Mouse (Mus musculus): ENCODE data around the gene Ube2j1.

The Ube2j1 gene

DNA sequence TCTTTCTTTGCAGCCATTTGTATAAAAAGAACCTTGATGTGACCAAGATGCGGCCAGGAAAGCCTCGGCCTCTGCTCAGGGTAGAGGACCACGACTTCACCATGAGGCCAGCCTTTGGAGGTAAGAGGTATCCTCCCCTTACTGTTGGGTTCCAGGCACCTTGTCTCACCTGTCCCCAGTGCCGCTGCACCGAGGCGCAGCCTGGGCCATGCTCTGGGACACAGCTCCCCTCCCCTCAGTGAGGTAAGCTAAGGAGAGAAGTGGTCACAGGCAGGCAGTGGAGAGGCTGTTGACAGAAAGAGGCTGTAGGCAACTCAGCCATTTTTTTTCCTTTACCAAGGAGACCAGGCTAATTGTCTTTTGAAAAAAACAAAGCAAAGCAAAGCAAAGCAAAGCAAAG is 40.1 kb downstream of the Ube2j1 start:
- DNase-seq (ENCODE audit: low spot score in 2 of 2) = no peak

DNA sequence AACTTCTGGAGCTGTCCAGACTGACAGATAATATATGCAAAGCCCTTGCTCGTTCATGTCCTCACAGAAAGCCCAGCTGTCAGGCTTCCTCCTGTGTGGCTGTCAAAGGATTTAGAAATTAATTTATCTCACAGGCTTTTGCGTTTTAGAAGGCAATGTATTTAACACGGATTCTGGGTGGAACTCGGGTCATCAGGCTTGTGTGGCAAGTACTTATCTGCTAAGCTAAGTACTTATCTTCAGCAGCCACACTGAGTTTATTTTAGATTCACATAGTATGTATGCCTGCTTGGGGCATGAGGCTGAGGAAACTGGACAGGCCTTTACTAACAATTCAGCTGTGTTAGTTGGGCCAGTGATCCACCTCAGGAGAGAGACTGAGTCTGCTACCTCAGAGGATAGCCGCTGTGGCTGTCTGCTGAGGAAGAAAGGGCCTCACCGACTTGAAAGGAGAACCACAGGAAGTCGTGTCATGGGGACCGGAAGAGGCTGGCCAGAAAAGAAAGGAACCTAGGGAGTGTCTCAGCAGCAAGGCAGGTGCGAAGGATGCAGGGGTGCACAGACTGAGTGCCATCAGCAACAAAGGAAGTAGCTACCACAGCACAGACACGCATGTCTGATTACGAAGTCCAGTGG is 41.4 kb downstream of the Ube2j1 start:
- DNase-seq (ENCODE audit: low spot score in 2 of 2) = peak; percentile 76 to 78

DNA sequence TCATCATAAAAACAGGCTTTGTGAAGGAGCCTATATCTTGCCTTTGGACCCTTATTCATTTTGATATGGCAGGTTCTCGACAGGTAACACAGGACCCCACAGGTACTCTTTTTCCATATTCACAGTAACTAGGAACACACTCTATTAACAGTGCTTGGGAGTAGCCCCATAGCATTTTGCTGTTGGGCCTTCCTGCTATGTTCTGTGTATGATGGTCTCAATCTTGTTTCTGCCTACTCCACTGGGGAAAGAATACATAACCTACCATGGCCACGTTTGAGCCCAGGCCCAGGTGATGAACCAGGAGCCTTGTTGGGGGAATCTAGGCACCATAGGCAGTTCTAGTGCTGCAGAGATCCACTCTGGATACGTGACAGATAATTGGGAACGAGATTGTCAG is 43.2 kb downstream of the Ube2j1 start:
- no peak for DNase-seq (ENCODE audit: low spot score in 2 of 2)

DNA sequence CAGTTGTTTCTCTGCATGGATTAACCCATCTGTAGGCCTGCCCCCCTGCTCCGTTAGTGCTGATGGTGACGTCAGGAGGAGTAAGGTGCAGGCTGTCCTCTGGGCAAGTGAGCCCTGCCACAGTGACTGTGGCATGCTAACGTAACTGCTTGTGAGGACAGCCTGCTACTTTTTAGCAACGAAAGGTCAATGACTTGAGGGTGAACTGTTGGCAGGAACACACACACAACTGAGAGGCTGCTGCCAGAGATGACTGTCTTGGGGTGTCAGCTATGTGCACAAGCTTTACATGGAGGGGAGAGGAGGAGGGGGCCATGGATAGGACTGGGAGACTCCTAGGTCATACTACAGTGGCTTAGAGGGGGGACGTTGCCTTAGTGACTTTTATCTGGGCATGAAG is 43.6 kb downstream of the Ube2j1 start:
- no peak for DNase-seq (ENCODE audit: low spot score in 2 of 2)

DNA sequence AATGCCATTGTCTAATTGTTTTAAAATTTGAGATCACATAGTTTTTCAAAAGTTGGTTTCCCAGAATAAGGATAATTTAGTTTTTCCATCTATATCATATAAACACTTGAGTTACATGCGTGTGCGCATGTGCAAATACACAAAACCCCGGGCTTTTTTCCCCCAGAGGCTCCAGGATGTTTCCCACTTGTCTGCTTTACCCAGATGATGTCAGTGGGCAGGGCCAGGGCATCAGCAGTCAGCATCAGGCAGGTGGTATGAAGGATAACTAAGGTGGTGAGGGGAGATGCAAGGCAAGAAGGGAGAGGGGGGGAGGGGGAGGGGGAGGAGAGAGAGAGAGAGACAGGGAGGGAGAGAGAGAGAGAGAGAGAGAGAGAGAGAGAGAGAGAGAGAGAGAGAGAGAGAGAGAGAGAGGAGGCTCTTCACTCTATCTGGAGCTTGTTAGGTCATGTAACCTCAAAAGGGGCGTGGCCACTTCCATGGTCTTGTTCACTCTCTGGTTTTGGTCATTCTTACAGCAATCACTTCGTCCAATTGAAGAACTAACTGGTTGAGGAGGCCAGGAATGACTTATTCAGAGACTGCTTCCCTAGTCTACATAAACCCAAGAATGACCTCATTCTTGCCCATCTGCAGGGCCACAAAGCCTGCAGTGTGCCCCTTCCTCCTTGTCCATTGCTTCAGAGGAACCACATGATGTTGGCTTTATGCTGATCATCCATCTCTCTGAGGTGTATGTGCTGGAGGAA is 44.7 kb downstream of the Ube2j1 start:
- DNase-seq (ENCODE audit: low spot score in 2 of 2) = no peak

DNA sequence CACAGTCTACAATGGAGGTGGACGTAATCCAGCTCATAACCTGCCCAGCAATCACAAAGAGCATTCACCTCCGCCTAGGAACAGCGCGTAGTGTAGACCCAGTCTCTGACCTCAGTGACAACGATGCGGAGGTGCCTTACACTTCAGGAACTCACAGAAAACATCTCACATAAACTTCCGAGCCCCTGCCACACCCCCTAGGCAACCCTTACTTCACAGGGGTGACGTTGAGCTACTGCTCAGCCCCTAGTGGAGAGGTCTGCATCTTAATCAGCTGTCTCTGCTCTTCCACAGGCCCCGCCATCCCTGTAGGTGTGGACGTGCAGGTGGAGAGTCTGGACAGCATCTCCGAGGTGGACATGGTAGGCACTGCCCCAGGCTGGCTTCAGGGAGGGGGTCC is 45.9 kb downstream of the Ube2j1 start:
- no peak for DNase-seq (ENCODE audit: low spot score in 2 of 2)

DNA sequence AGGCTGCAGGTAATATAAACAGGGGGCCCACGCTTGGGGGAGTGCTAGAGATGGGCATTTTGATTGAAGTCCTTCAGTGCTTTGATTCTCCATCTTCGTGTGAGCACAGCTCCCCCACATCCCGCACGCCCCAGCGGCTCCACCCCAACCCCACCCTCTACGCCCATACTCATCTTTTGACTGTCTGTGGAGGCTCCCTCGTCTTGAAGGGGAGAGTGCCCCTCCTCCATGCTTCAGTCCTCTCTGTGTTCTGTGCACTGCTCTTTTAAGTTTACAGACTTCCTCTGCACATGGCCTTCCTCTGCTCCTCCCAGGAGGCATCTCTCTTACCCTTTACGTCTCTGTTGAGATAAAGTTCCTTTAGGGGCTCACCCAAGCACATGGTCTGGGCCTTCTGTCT is 46.5 kb downstream of the Ube2j1 start:
- DNase-seq (ENCODE audit: low spot score in 2 of 2) = peak; percentile 37 to 48

DNA sequence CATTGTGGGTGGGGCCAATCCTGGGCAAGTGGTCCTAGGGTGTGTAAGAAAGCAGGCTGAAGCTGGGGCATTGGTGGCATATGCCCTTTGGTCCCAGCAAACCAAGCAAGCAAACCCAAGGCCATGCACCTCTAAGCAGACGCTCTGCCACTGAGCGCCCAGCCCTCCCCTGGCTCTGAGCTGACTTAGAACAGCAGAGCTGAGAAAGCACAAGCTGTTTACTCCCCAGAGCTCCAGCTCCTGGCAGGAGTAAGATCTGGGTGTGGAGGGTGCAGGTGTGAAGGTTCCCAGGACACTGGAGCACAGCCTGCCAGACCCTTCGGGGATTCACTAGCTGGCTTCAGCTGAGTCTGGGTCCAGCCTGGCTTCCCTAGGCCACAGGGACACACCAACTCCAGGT is 47.3 kb downstream of the Ube2j1 start:
- no peak for DNase-seq (ENCODE audit: low spot score in 2 of 2)

DNA sequence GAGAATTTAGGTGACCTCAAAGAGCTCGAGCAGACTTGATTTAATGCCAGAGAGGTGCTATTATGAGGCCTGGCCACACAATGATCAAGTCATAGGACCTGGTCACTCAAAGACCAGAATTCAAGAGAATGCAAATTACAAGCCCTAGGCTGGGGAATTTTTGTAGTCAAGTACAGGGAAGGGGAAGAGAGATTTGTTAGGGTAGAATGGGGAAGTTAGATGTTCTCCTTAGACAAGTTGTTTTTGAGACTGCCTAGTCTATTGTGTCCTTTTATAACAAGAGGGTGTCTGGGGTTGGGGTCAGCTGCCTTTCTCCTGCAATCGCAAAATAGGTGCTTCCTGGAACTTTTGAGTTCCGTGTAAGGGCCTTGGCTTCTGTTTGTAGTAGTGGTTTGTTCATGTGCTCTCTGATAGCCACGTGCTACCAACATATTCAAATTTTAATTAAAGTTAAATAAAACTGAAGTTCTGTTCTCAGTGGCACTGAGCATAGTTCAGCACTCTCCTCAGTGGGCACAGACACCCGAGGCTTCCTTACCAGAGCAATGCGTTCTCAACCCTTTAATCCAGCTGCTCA is 68.0 kb downstream of the Ube2j1 start:
- DNase-seq (ENCODE audit: low spot score in 2 of 2) = no peak

All from thymus, postnatal 10 days (tissue).